Mouse (Mus musculus) liver, adult 2 months (tissue): ENCODE results near the gene Arhgap27.

Source experiments
- CTCF ChIP-seq: fragments of 200-500 bp; IDR thresholded peaks from 2 replicates; pipeline ENCODE4 v1.5.1; 2011; ENCODE audit warnings: low read depth, low read length, control low read depth
- POLR2A ChIP-seq: fragments of 200-500 bp; IDR thresholded peaks from 2 replicates; pipeline ENCODE4 v1.6.1; 2011; ENCODE audit warnings: low read length, control low read depth; ENCODE audit not compliant: insufficient read depth; ENCODE audit errors: extremely low read depth

GRCm38 (mm10) chr11:103311960-103312611 lies 51.4 kb downstream of the Arhgap27 start:
- TF ChIP-seq POLR2A (no peak), CTCF (no peak)
